Mouse (Mus musculus) lung, postnatal 0 days (tissue): ENCODE measurements around the gene Gm8773. TPM values are rescaled to one million over a fixed set of nuclear protein-coding genes. Genes with fewer than 3 reads are reported as not detected.

Experiments
- ATAC-seq: fragments of 200-750 bp; cut with Nextera tagmentation; 2 replicates; pipeline ENCODE4 v1.8.0; 2017; ENCODE audit warnings: moderate library complexity
- DNase-seq: peaks from one replicate; pipeline ENCODE4 v3.0.0-alpha.2; 2016; ENCODE audit warnings: low spot score
- H3K27ac ChIP-seq: fragments of 300-500 bp; sonication (generic); 2 replicates; pipeline ENCODE4 v1.5.1; 2014; ENCODE audit warnings: antibody characterized with exemption, mild to moderate bottlenecking, low read length, mixed read lengths
- H3K27me3 ChIP-seq: fragments of 300-500 bp; sonication (generic); replicated peaks from 2 replicates; pipeline ENCODE4 v1.6.1; 2014; ENCODE audit warnings: low read length, mixed read lengths; ENCODE audit not compliant: insufficient read depth
- H3K36me3 ChIP-seq: fragments of 300-500 bp; sonication (generic); 2 replicates; pipeline ENCODE4 v1.6.1; 2014; ENCODE audit warnings: low read length, mixed read lengths; ENCODE audit not compliant: insufficient read depth
- H3K4me1 ChIP-seq: fragments of 300-500 bp; sonication (generic); 2 replicates; pipeline ENCODE4 v1.6.1; 2014; ENCODE audit warnings: antibody characterized with exemption, low read depth, low read length, mixed read lengths; ENCODE audit not compliant: insufficient read depth
- H3K4me2 ChIP-seq: fragments of 300-500 bp; sonication (generic); replicated peaks from 2 replicates; pipeline ENCODE4 v1.6.1; 2014; ENCODE audit warnings: low read depth, mild to moderate bottlenecking, low read length, moderate library complexity, mixed read lengths
- H3K4me3 ChIP-seq: fragments of 300-500 bp; sonication (generic); 2 replicates; pipeline ENCODE4 v1.5.1; 2014; ENCODE audit warnings: low read depth, low read length
- H3K9ac ChIP-seq: fragments of 300-500 bp; sonication (generic); replicated peaks from 2 replicates; pipeline ENCODE4 v1.6.1; 2014; ENCODE audit warnings: low read depth, mild to moderate bottlenecking
- H3K9me3 ChIP-seq: fragments of 300-500 bp; sonication (generic); 2 replicates; pipeline ENCODE4 v1.6.1; 2016; ENCODE audit warnings: low read length, mixed read lengths
- CTCF ChIP-seq: IDR thresholded peaks from 2 replicates; pipeline ENCODE4 v1.5.1; 2016; ENCODE audit warnings: antibody characterized with exemption, mild to moderate bottlenecking
- EP300 ChIP-seq: IDR thresholded peaks from 2 replicates; pipeline ENCODE4 v1.6.1; 2016; ENCODE audit warnings: antibody characterized with exemption, mild to moderate bottlenecking, control low read depth
- WGBS: fragments of 180-500 bp; shearing (Covaris S2); extraction: QIAGEN DNeasy Blood & Tissue Kit; methylation state at CpG from one replicate; pipeline ENCODE4 v1.1.7; 2014; 5-methylcytosine and 5-hydroxymethylcytosine counted together
- polyA plus RNA-seq: library from polyadenylated mRNA; unstranded; fragments of >200 nt; fragmentation: Nextera tagmentation; extraction: Ambion mirVana; gene quantifications from 2 replicates; pipeline ENCODE4 v1.2.1, GENCODE M21; 2015

Gm8773 gene
- polyA plus RNA-seq, 1 experiment from 2014 or later, result 0.16 TPM

DNA sequence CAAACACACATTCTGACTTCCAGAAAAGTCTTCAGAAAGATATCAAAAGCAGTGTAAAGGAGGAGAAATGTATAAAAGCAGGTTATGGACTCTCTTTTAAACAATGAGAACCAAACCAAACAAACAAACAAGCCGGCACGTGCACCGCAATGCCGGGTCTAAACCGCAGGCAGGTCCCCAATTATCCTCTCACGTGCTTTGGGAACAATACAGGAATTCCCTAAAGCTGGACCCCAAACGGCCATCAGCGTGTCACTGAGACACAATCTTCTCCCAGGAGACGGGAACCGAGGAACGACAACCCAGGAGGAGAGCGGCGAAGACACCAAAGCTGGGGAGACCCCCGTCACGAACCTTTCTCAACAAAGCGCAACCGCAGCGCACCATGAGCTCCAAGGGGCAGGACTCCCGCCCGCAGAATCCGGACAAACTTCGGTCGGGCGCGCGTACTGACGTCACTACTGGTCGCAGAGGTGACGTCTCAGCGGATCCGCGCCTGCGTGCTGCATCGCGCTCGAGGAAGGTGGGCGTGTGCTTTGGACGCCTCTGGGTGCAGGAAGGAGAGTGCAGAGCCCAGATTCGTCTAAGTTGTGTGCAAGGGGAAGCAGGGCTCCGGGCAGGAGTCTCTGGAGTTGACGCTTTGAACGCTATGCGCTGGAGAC lies 14.4 kb upstream of the Gm8773 start, which contains the start of gene Gtpbp10:
Gene Gtpbp10 (minus strand): TSS at position 460 of the 662 bp plus-strand sequence.
- peaks cover 5% of the 10 kb centered on the region; the same call in 1 of the 2 replicates for H3K4me1 ChIP-seq
- WGBS, result under 1% methylated on average over 43 of the region's 43 CpGs
- H3K4me3 ChIP-seq, result peak within 1 kb of the TSS; percentile 64
- H3K9ac ChIP-seq, result peak within 1 kb of the TSS; percentile 72
- H3K4me2 ChIP-seq, result peak within 1 kb of the TSS; percentile 71
- DNase-seq (peak; percentile 96), ATAC-seq (peak; percentile 100)
- peak within 1 kb of the TSS; percentile 57; the same call in 1 of the 2 replicates for H3K27ac ChIP-seq
- H3K9me3 ChIP-seq, result no peaks in the 10 kb centered on the region
- H3K27me3 ChIP-seq, result no peaks in the 10 kb centered on the region
- TF ChIP-seq EP300 (no peak), CTCF (no peak)
- H3K36me3 ChIP-seq, result peaks cover 4% of the 10 kb centered on the region; the same call in 1 of the 2 replicates

DNA sequence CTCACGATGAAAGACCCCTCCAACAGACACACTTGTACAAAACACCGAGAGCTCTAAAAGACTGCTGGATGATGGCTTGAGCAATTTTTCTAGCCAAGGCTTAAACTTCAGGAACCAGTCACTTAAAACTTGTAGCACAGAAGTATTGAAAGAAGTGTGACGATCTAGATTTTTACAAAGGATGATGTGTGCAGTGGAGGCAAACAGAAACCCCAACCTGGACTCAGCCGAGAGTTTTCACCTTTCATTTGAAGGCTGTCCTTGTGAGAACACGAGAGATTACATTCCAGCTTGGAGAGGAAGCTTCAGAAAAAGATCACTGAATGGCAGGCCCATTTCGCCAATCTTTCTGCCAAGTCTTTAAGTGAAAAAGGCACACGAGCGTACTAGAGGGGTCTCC lies 13.8 kb upstream of the Gm8773 start:
- no peak for ATAC-seq
- H3K4me1 ChIP-seq, result peaks cover 5% of the 10 kb centered on the region; the same call in 1 of the 2 replicates
- no peaks in the 10 kb centered on the region for H3K9me3 ChIP-seq
- DNase-seq, result no peak
- H3K36me3 ChIP-seq, result peaks cover under 1% of the 10 kb centered on the region; the same call in 1 of the 2 replicates
- peak overlapping the region; percentile 57; the same call in 1 of the 2 replicates for H3K27ac ChIP-seq
- peak overlapping the region; percentile 71 for H3K4me2 ChIP-seq
- TF ChIP-seq EP300 (no peak), CTCF (no peak)
- 33% methylated on average over 8 of the region's 8 CpGs for WGBS
- H3K4me3 ChIP-seq, result peak overlapping the region; percentile 64
- peak overlapping the region; percentile 72 for H3K9ac ChIP-seq
- no peaks in the 10 kb centered on the region for H3K27me3 ChIP-seq

DNA sequence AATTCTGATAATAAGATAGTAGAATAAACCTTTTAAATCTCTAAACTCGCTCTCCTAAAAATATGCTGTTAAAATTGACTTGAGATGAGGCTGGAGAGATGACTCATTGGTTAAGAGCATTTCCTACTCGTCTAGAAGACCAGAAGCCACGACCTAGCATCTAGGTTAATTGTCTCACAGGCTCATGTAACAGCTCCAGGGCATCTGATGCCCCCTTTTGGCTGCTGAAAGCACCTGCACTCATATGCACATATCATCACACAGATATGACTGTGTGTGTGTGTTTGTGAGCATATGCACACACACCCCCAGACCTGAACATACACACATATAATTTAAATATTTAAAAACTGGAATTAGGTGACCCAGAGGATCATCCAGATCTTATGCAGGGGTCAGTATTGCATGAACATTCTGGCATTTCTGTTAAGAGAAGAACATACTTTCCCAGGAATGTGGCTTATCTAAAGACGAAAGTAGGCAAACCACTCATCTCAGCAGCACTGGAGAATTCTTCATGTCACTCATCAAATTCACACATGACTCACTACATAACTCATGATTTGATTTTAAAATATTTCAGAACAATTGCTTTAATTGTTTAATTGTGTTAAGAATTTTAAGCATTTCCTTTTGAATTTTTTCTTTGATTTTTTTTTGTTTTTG lies 12.4 kb upstream of the Gm8773 start:
- DNase-seq, result peak; percentile 22
- Histone ChIP-seq H3K4me2 (no peak overlapping the region), H3K4me1 (peaks cover 5% of the 10 kb centered on the region; the same call in 1 of the 2 replicates), H3K27me3 (no peaks in the 10 kb centered on the region), H3K9me3 (no peaks in the 10 kb centered on the region), H3K36me3 (no peaks in the 10 kb centered on the region), H3K4me3 (no peak overlapping the region), H3K9ac (no peak overlapping the region), H3K27ac (no peak overlapping the region)
- ATAC-seq, result no peak
- TF ChIP-seq EP300 (peak; percentile 81), CTCF (peak; percentile 49)
- WGBS, result 53% methylated on average over 4 of the region's 4 CpGs

DNA sequence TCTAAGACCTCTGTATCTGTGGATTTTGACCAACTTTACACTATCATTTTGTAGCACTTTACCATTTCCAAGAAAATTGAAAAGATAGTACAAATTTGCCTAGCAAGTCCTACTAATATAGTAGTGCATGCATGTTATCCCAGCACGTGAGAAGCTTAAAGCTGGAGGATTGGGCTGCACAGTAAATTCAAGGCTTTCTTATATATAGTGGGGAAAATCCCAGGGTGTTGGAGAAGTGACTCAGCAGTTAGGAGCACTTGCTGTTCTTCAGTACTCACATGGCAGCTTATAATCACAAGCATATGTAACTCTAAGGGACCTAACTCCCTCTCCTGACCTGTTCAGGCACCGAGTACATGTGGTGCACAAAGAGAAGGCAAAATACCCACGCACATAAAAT lies 11.2 kb upstream of the Gm8773 start:
- TF ChIP-seq CTCF (no peak), EP300 (no peak)
- Histone ChIP-seq H3K4me3 (no peak overlapping the region), H3K36me3 (no peaks in the 10 kb centered on the region), H3K27me3 (no peaks in the 10 kb centered on the region), H3K9me3 (no peaks in the 10 kb centered on the region), H3K4me2 (no peak overlapping the region), H3K27ac (no peak overlapping the region), H3K9ac (no peak overlapping the region), H3K4me1 (peaks cover 5% of the 10 kb centered on the region; the same call in 1 of the 2 replicates)
- DNase-seq (no peak), ATAC-seq (no peak)
- WGBS, result 66% methylated on average over 3 of the region's 3 CpGs

DNA sequence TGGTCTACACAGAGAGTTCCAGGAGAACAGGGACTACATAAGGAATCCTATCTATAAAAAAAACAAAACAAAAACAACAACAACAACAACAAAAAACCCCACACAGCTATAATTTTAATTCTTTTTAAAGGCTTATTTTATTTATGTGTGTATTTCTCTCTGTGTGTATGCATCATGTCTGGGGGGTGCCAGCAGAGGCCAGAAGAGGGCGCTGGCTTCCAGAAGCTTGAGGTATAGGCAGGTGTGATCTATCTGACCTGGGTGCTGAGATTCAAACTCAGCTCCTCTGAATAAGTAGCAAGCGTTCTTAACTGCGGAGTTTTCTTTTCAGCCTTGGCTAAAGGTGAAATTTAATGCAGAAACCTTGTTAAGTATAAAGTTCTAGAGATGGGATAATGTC lies 14.1 kb downstream of the Gm8773 start:
- Histone ChIP-seq H3K4me3 (no peak overlapping the region), H3K36me3 (no peaks in the 10 kb centered on the region), H3K9ac (no peak overlapping the region), H3K4me1 (no peaks in the 10 kb centered on the region), H3K4me2 (no peak overlapping the region), H3K27ac (no peak overlapping the region), H3K9me3 (no peaks in the 10 kb centered on the region), H3K27me3 (no peaks in the 10 kb centered on the region)
- no peak for TF ChIP-seq EP300
- 81% methylated on average over 3 of the region's 3 CpGs for WGBS
- DNase-seq, result no peak
- ATAC-seq, result no peak

DNA sequence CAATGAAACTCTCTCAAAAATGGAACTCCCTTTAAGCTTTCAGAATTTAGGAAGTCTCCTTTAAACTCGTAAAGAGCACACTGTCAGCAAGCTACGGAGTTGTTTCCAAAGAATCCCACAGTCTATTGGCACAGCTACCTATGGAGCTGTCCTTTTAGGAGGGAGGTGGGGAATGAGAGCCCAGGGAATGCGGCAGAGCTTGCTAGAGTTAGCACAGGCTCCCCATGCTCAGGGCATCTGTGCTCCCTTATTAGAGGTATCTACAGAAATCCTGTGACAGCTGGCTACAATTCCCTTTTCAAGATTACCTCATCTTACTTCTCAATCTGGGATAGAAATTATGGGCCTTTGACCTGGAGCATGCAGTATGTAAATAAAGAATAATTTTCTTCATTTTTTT lies 36.9 kb downstream of the Gm8773 start:
- WGBS, result 49% methylated on average over 3 of the region's 3 CpGs

More for the DNA sequence above, 36.9 kb downstream of the Gm8773 start:
- Histone ChIP-seq H3K4me1 (no peaks in the 10 kb centered on the region), H3K27ac (no peak overlapping the region), H3K27me3 (no peaks in the 10 kb centered on the region), H3K4me2 (no peak overlapping the region), H3K4me3 (no peak overlapping the region), H3K9me3 (no peaks in the 10 kb centered on the region), H3K9ac (no peak overlapping the region), H3K36me3 (no peaks in the 10 kb centered on the region)
- no peak for DNase-seq
- ATAC-seq, result no peak
- no peak for TF ChIP-seq CTCF
- no peak for TF ChIP-seq EP300
